Mouse (Mus musculus) testis, postnatal 10 days (tissue): ENCODE data around the gene Serpina10.
"Not testable (repeated sequence)": the region's sequence is repeated elsewhere in the genome, so short reads cannot be mapped to it uniquely, and the experiment has no call there.

ENCODE experiments used
- DNase-seq: peaks from one replicate; pipeline ENCODE4 v3.0.0; 2021; ENCODE audit warnings: low spot score

The Serpina10 gene

GRCm38 (mm10) chr12:103615141-103615540 is 16.1 kb downstream of the Serpina10 start:
- DNase-seq = no peak

GRCm38 (mm10) chr12:103601839-103602238 is 29.4 kb downstream of the Serpina10 start:
- no peak for DNase-seq

- DNase-seq = no peak
Observed at GRCm38 (mm10) chr12:103600364-103600763, 30.9 kb downstream of the Serpina10 start.

- DNase-seq = no peak
Observed at GRCm38 (mm10) chr12:103598411-103598810, 32.8 kb downstream of the Serpina10 start.

- no peak for DNase-seq
Observed at GRCm38 (mm10) chr12:103583771-103584170, 47.5 kb downstream of the Serpina10 start.

GRCm38 (mm10) chr12:103578148-103578547 is 53.1 kb downstream of the Serpina10 start:
- not testable (repeated sequence) for DNase-seq

GRCm38 (mm10) chr12:103569690-103570089 is 61.6 kb downstream of the Serpina10 start:
- no peak for DNase-seq

- peak; percentile 53 for DNase-seq
Observed at GRCm38 (mm10) chr12:103567129-103567528, 64.1 kb downstream of the Serpina10 start.

- DNase-seq = no peak
Observed at GRCm38 (mm10) chr12:103565151-103565550, 66.1 kb downstream of the Serpina10 start.
